Mouse (Mus musculus) spleen, adult 12 weeks (tissue): ENCODE data around the gene Kif6.

ENCODE experiments used
- DNase-seq: peaks from one replicate; pipeline ENCODE4 v3.0.0; 2022; ENCODE audit warnings: low spot score

Gene Kif6

GRCm38 (mm10) chr17:49614577-49615235 lies at the start of gene Kif6:
Kif6 (plus strand) TSS chr17:49615136.
- no peak for DNase-seq

GRCm38 (mm10) chr17:49568717-49569116 lies 46.2 kb upstream of the Kif6 start:
- DNase-seq, result no peak

DNA sequence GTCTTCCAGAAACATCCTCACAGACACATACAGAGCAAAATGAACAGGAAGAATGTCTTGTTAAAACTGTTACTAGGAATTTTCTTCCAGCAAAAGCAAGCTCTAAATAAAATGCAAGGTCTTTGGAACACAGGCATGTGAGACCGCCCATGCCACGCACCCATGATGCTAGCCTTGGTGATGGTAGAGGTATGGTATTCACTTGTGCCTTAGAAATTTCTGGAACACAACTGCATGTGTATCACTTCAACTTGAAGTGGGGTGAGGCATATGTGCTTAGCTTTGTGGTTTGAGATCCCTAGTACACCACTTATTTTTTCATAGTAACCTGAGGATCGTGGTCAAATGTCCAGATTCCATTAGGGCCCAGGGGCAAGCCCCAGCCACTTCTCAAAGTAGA lies 37.6 kb upstream of the Kif6 start:
- DNase-seq, result no peak

GRCm38 (mm10) chr17:49582471-49582870 lies 32.5 kb upstream of the Kif6 start:
- no peak for DNase-seq

- DNase-seq, result no peak
Measured at GRCm38 (mm10) chr17:49590051-49590450, 24.9 kb upstream of the Kif6 start.

- DNase-seq, result no peak
Measured at GRCm38 (mm10) chr17:49605397-49605796, 9.5 kb upstream of the Kif6 start.

GRCm38 (mm10) chr17:49607351-49608027 lies 7.4 kb upstream of the Kif6 start:
- no peak for DNase-seq

DNA sequence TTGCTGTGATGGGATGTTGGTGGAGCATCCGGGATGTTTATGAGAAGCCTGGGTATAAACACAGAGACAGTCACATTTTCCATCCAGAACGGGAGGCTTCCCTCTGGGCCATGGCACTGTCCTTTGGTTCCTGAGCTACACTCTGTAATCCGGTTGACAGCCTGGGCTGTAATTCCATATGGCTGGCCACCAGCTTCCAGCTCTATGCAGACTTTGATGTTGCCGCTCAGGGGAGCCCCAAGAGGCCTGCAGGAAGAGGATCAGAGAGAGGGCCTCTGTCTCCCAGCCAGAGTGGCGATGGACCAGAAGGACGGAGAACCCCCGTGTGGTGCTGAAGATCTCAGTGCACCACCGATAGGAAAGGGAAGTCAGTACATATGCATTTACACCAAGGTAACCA lies 4.6 kb upstream of the Kif6 start:
- DNase-seq, result no peak

DNA sequence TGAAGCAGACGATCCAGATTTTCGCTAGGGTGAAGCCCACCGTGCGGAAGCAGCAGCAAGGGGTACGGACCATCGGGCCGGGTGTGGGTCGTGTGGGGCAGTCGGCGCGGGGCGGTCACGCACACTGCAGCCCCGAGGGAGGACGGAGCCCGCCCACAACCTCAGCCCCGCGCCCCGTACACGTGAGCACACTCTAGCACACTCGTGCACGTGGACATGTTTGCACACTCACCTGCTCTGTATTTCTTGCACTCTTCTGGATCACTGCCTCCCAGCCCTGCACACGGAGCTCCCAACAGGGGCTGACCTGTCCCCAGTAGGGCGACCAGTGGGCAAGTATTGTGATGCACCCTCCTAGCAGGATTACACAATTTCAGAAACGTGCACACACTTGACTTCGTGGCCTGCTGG lies 310 bp downstream of the Kif6 start:
- DNase-seq, result no peak

DNA sequence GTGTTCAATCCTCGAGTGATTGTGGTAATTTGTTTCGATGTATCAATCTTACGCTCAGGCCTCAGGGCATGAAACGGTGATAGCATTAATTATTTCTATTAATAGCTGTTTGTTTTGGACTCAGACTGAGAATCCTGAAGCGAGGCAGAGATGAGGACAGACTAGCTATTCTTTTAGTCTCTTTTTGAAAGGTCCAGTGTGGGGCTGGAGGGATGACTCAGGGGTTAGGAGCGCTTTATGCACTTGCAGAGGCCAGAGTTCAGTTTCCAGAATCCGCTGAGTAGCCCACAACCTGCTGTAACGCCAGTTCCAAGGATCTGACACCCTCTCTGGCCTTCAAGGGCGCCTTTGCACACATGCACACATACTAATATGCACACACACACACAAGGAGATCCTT lies 9.6 kb downstream of the Kif6 start:
- no peak for DNase-seq

- no peak for DNase-seq
Measured at GRCm38 (mm10) chr17:49627011-49627794, 12.3 kb downstream of the Kif6 start.

- DNase-seq, result no peak
Measured at GRCm38 (mm10) chr17:49628875-49629274, 13.9 kb downstream of the Kif6 start.

DNA sequence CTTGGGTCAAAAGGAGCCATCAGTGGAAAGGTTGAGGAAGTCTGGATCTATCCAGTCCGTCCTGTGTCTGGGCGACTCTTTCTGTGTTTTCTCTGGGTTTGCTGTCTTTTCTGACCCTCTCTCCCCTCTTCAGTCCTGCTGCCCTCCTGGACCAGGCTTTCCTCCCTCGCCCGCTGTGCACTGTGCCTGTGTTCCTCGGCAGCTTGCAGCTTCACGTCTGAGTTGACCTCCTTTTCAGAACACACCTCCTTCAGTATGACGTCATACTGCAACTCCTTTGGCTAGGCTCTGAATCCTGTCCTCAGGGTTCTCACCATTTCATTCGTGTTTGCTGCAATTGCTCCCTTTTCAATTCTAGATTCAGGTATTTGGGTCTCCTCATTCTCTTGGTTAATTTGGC lies 18.1 kb downstream of the Kif6 start:
- DNase-seq, result no peak

DNA sequence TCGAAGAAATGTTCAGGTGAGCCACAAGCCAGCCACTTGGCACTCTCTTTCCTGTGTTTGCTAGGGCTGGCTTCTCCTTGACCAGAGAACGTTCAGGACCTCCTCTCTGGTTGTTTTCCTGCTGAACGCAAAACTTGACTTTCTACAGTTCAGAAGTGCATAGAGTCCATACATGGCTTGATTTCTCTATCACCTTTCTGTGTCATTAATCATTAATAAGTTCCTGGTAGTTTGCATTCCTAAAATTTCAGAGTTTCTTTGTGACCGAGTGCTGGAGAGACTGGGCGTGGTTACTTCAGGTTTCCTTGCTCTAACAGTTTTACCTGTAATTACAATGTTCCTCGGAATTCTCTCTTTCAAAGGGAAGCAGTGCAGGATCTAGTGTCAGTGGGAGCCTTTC lies 27.0 kb downstream of the Kif6 start:
- DNase-seq, result no peak

GRCm38 (mm10) chr17:49642336-49642735 lies 27.4 kb downstream of the Kif6 start:
- no peak for DNase-seq

DNA sequence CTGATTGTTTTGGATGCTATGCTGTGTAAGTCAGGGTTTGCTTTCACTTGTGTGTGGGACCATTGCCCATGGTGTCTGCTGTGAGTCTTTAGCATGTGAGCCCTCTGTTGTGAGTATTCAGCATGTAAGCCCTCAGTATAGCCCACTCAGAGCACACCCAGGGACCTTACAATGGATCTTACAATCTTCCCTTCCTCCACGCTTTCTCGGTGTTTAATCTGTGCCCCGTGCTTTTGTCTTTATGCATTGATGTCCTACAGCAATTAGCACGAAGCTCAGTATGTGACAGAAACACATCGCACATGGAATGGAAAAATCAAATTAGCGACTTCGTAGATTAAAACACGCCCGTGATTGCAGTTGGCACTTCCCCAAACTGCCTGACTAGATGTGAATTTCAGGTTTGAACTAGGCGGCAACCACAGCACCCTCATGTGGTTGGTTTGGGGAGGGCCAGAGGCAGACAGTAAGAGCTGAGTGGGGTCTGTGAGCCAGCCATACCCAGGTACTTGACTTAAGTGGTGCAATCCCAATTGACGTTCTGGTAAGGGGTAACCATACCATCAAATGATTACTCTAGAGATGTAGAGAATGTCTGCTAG lies 28.1 kb downstream of the Kif6 start:
- no peak for DNase-seq

DNA sequence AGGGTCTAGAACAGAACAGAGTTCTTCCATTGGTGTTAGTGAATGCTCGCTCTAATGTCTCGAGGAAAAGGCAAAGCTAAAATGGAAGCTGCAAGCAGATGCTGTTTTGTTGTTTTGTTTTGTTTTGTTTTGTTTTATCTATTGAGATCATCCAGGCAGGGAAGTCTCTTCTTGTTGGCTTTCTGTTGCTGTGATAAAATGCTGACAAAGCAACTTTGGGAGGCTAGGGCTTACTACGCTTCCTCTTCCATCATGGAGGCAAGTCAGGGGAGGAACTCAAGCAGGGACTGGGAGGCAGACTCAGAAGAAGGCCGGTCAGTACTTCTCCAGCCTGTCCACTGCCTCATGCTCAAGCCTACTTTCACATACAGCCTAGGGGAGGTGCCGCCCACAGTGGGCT lies 31.3 kb downstream of the Kif6 start:
- DNase-seq, result no peak

GRCm38 (mm10) chr17:49648970-49649369 lies 34.0 kb downstream of the Kif6 start:
- DNase-seq, result no peak

- DNase-seq, result no peak
Measured at GRCm38 (mm10) chr17:49649394-49649793, 34.5 kb downstream of the Kif6 start.

GRCm38 (mm10) chr17:49650366-49650765 lies 35.4 kb downstream of the Kif6 start:
- DNase-seq, result no peak

GRCm38 (mm10) chr17:49652357-49652756 lies 37.4 kb downstream of the Kif6 start:
- no peak for DNase-seq

- no peak for DNase-seq
Measured at GRCm38 (mm10) chr17:49652800-49653199, 37.9 kb downstream of the Kif6 start.

DNA sequence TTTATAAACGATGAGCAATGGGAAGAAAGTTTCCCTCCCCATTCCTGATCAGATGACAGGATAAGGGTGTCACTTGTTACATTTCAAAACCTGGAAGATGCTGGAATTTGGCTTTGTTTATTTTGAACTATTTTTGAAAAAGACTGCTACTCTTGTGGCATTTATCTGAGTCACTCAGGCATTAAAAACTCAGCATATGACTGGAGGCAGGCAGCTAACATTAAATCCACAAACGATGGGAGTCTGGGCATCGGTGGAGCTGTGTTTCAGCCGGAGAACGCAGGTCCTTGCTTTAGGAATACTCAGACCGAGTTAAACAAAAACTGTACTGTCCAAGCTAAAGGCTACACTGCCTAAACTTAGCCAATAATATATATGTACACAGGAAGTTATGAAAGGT lies 46.7 kb downstream of the Kif6 start:
- DNase-seq, result no peak
